Mouse (Mus musculus): ENCODE data around the gene Ddias. TPM values are rescaled to one million over a fixed set of nuclear protein-coding genes. Genes with fewer than 3 reads are reported as not detected.

Gene Ddias
- polyA plus RNA-seq, 1 experiment from 2014 or later: 1.1 TPM

DNA sequence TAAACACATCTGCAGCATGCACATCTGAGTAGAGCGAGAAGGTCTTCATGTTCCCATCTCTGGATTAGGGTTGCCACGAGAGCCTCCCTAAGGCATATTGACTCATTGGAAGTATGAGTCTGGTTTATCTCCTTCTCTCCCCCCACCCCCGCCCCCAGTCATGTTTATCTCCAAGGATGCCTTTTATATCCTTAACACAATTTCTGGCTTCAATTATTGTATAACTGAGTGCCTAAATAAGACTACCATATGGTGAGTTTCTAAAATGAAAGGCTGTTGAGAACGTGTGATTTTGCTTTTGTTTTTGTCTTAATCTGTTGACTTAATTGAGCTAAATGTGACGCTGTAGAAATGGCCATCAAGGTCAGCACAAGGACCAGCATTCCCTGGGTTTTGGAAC lies 22.0 kb upstream of the Ddias start:
- ATAC-seq (no peak), DNase-seq (ENCODE audit: low spot score) (no peak)
- Histone ChIP-seq H3K4me3 (ENCODE audit: low read depth, low read length) (no peak overlapping the region), H3K9me3 (ENCODE audit: low read length) (no peaks in the 10 kb centered on the region), H3K27ac (ENCODE audit: low read length) (no peak overlapping the region), H3K4me2 (replicated peaks; ENCODE audit: low read depth, low read length) (no peak overlapping the region), H3K4me1 (ENCODE audit: insufficient read depth, low read depth, low read length) (no peaks in the 10 kb centered on the region), H3K36me3 (ENCODE audit: insufficient read depth, low read length) (no peaks in the 10 kb centered on the region), H3K9ac (replicated peaks; ENCODE audit: low read depth) (no peak overlapping the region), H3K27me3 (replicated peaks; ENCODE audit: insufficient read depth, low read length) (no peaks in the 10 kb centered on the region)
- 66% methylated on average over 5 of the region's 5 CpGs for WGBS
- no peak for TF ChIP-seq EP300 (IDR thresholded peaks at IDR 0.05)
- no peak for TF ChIP-seq CTCF (IDR thresholded peaks at IDR 0.05)

DNA sequence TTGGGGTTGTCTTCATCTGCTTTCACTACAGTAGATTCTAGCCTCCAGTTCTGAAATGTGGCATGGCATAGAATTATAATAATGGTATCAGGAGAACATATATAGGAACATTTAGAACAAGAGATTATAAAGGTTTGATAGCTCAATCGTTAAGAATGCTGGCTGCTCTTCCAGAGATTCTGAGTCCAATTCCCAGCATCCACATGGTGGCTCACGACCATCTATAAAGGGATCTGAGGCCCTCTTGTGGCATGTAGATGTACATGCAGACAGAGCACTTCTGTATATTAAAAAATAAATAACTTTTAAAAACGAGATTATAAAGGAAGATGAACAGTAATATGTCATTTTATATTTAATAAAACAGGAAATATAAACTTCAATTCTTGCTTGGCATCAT lies 19.4 kb upstream of the Ddias start:
- DNase-seq (ENCODE audit: low spot score) (peak; percentile 42), ATAC-seq (no peak)
- Histone ChIP-seq H3K27me3 (replicated peaks; ENCODE audit: insufficient read depth, low read length) (no peaks in the 10 kb centered on the region), H3K36me3 (ENCODE audit: insufficient read depth, low read length) (no peaks in the 10 kb centered on the region), H3K4me2 (replicated peaks; ENCODE audit: low read depth, low read length) (no peak overlapping the region), H3K27ac (ENCODE audit: low read length) (no peak overlapping the region), H3K4me1 (ENCODE audit: insufficient read depth, low read depth, low read length) (no peaks in the 10 kb centered on the region), H3K9me3 (ENCODE audit: low read length) (no peaks in the 10 kb centered on the region), H3K9ac (replicated peaks; ENCODE audit: low read depth) (no peak overlapping the region), H3K4me3 (ENCODE audit: low read depth, low read length) (no peak overlapping the region)
- 34% methylated on average over 3 of the region's 3 CpGs for WGBS
- TF ChIP-seq EP300 (IDR thresholded peaks at IDR 0.05): no peak
- TF ChIP-seq CTCF (IDR thresholded peaks at IDR 0.05): peak; percentile 66

DNA sequence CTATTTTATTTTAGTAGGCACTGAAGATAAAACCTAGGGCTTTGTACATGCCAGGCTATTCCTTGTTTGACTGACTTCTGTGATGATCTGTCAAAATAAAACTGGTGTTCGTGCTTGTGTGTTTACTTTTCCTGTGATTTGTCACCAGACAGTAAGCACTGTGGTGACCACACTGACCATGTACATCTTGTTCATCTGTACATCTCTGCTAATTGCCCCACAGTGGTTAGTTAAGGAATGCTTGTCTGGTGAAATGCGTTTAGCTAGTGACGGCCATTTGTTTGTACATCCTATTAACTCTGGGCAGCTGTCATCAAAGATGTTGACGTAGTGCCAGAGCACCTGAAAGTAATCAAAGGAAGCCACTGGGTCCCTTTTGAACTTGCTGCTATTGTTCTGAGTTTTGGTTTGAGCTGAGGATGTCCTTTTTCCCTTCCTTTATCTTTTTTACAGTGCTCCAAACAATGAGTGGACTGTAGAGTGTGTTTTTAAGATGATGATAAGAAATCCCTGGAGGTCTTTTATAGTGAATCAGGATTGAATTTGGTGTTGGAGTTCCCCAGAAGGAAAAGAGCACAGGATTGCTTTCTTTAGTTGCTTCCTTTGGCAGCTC lies 16.7 kb upstream of the Ddias start:
- H3K4me3 ChIP-seq (ENCODE audit: low read depth, low read length): no peak overlapping the region
- H3K36me3 ChIP-seq (ENCODE audit: insufficient read depth, low read length): no peaks in the 10 kb centered on the region
- DNase-seq (ENCODE audit: low spot score) (no peak), ATAC-seq (no peak)
- TF ChIP-seq CTCF (IDR thresholded peaks at IDR 0.05) (no peak), EP300 (IDR thresholded peaks at IDR 0.05) (peak; percentile 20; the same call in 1 of the 2 replicates)
- H3K9me3 ChIP-seq (ENCODE audit: low read length): no peaks in the 10 kb centered on the region
- no peaks in the 10 kb centered on the region for H3K4me1 ChIP-seq (ENCODE audit: insufficient read depth, low read depth, low read length)
- no peak overlapping the region for H3K27ac ChIP-seq (ENCODE audit: low read length)
- WGBS: 12% methylated on average over 4 of the region's 4 CpGs
- no peak overlapping the region for H3K9ac ChIP-seq (replicated peaks; ENCODE audit: low read depth)
- H3K27me3 ChIP-seq (replicated peaks; ENCODE audit: insufficient read depth, low read length): no peaks in the 10 kb centered on the region
- no peak overlapping the region for H3K4me2 ChIP-seq (replicated peaks; ENCODE audit: low read depth, low read length)

DNA sequence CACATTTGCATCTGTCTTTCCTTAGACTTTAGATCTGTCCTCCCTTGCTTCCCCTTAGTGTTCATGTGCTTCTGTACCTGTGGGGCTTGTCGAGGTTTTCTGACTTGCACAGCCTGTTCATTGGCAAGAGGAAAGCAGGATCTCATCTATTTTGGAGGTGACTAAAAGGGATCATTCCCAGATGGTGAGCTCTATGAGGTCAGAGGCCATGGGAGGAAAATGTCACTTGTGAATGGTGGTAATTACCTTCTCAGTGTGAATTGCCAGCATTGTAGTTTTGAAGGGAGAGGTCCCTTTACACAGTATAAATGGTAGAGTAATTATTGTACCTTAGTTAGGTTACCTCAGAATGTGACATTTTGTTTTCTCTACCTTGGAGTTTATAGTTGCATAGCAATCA lies 16.2 kb upstream of the Ddias start:
- ATAC-seq: no peak
- DNase-seq (ENCODE audit: low spot score): no peak
- WGBS: 24% methylated on average over 1 of the region's 1 CpGs

DNA sequence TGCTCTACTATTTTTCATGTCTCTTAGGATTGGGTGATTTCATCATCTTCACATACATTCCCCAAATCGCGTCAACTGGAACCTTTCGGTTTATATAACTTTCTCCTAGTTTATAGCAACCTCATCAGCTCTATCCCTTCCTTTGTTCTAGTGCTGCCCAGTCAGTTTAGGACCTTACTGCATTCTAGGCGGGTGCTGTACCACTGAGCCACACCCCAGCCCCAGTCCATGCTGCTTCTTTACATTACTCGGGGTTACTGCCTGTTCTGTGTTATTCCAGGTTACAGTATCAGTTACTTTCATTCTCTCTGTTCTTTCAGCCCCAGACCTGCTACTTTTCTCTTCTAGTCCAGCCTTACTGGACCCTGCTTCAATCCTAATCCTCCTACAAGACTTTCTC lies 13.2 kb upstream of the Ddias start:
- Histone ChIP-seq H3K4me3 (ENCODE audit: low read depth, low read length) (no peak overlapping the region), H3K9me3 (ENCODE audit: low read length) (no peaks in the 10 kb centered on the region), H3K4me1 (ENCODE audit: insufficient read depth, low read depth, low read length) (peaks cover 3% of the 10 kb centered on the region; the same call in 1 of the 2 replicates), H3K27ac (ENCODE audit: low read length) (no peak overlapping the region), H3K4me2 (replicated peaks; ENCODE audit: low read depth, low read length) (no peak overlapping the region), H3K36me3 (ENCODE audit: insufficient read depth, low read length) (no peaks in the 10 kb centered on the region), H3K27me3 (replicated peaks; ENCODE audit: insufficient read depth, low read length) (no peaks in the 10 kb centered on the region), H3K9ac (replicated peaks; ENCODE audit: low read depth) (no peak overlapping the region)
- 90% methylated on average over 5 of the region's 5 CpGs for WGBS
- ATAC-seq (no peak), DNase-seq (ENCODE audit: low spot score) (no peak)
- no peak for TF ChIP-seq EP300 (IDR thresholded peaks at IDR 0.05)
- TF ChIP-seq CTCF (IDR thresholded peaks at IDR 0.05): no peak

More for the DNA sequence above, 16.2 kb upstream of the Ddias start:
- H3K36me3 ChIP-seq (ENCODE audit: insufficient read depth, low read length): no peaks in the 10 kb centered on the region
- no peaks in the 10 kb centered on the region for H3K27me3 ChIP-seq (replicated peaks; ENCODE audit: insufficient read depth, low read length)
- no peaks in the 10 kb centered on the region for H3K9me3 ChIP-seq (ENCODE audit: low read length)
- H3K9ac ChIP-seq (replicated peaks; ENCODE audit: low read depth): no peak overlapping the region
- H3K4me3 ChIP-seq (ENCODE audit: low read depth, low read length): no peak overlapping the region
- no peak overlapping the region for H3K4me2 ChIP-seq (replicated peaks; ENCODE audit: low read depth, low read length)
- no peak overlapping the region for H3K27ac ChIP-seq (ENCODE audit: low read length)
- TF ChIP-seq CTCF (IDR thresholded peaks at IDR 0.05) (no peak), EP300 (IDR thresholded peaks at IDR 0.05) (no peak)
- H3K4me1 ChIP-seq (ENCODE audit: insufficient read depth, low read depth, low read length): no peaks in the 10 kb centered on the region

DNA sequence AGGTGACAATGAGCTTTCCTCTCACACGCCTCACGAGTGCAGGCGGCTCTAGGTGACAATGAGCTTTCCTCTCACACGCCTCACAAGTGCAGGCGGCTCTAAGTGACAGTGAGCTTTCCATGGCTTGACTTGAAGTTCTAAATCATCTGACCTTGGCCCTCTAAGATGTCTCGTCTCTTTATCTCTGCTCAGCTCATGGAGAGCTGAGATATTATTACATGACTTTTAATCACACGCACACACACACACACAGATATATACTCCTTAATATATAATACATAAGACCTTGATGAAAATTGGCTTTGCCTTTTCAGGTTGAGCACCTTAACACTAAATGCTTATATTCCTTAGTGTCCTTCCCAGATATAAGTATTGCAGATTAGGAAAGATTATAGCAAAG lies 12.8 kb upstream of the Ddias start:
- ATAC-seq (no peak), DNase-seq (ENCODE audit: low spot score) (no peak)
- no peak for TF ChIP-seq EP300 (IDR thresholded peaks at IDR 0.05)
- no peak for TF ChIP-seq CTCF (IDR thresholded peaks at IDR 0.05)
- H3K27me3 ChIP-seq (replicated peaks; ENCODE audit: insufficient read depth, low read length): no peaks in the 10 kb centered on the region
- H3K9me3 ChIP-seq (ENCODE audit: low read length): no peaks in the 10 kb centered on the region
- H3K27ac ChIP-seq (ENCODE audit: low read length): no peak overlapping the region; the same call in 1 of the 2 replicates
- WGBS: 70% methylated on average over 7 of the region's 7 CpGs
- no peak overlapping the region for H3K4me2 ChIP-seq (replicated peaks; ENCODE audit: low read depth, low read length)
- no peak overlapping the region for H3K4me3 ChIP-seq (ENCODE audit: low read depth, low read length)
- H3K4me1 ChIP-seq (ENCODE audit: insufficient read depth, low read depth, low read length): peaks cover 3% of the 10 kb centered on the region; the same call in 1 of the 2 replicates
- no peak overlapping the region for H3K9ac ChIP-seq (replicated peaks; ENCODE audit: low read depth)
- H3K36me3 ChIP-seq (ENCODE audit: insufficient read depth, low read length): no peaks in the 10 kb centered on the region

Data from lung, postnatal 0 days (tissue).